8 mouse cellular contexts compared by ENCODE assay signal in the genomic region with DNA sequence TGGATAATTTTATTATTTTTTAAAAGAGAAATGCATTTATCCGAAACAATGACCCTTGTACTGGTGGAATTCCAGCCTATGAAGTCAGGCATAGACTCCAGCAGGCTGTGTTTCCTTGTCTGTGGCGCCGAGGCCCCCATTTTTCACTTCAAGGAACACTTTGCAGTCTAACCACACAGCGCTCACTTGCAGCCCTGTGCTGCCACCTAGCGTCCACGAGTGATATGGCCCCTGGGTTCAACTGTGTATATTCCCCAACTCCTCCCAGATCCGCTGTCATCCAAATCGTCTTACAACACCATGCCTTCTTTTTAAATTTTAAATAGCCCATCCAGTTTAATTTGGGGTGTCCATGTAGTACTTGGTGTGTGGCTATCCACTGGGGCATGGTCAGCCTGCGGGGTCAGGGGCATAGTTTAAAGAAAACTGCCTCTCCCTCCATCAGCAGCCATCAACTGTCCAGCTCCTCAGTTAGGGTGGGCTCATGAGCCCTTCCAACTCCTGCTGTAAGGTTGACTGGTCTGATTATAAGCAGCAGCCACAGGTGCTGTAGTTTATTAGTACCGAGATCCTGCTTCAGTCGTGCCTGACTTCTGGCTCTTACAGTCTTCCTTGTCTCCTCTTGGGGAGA. TPM values are rescaled to one million over a fixed set of nuclear protein-coding genes. Genes with fewer than 3 reads are reported as not detected.
DNase-seq lines count a peak whose midpoint lies in the region; ATAC-seq and TF ChIP-seq lines count a peak whose summit lies in the region.

No protein-coding gene starts in this region.

- no peak overlapping the region for H3K9ac ChIP-seq in hindbrain, embryonic 14.5 days

- H3K27me3 ChIP-seq in Patski = peaks cover 18% of the 10 kb centered on the region
- H3K27me3 ChIP-seq in hindbrain, embryonic 14.5 days (ENCODE audit: control insufficient read depth, insufficient read depth, low read length) = no peaks in the 10 kb centered on the region

- CTCF ChIA-PET in Patski (lab: Charles Lee) = interaction anchor here (0.9 to 2.2 kb wide), 14 partner anchors 23 to 286 kb away, joined by 3 to 18 read pairs (median 4); a partner anchor contains a TSS

- H3K36me3 ChIP-seq in hindbrain, embryonic 14.5 days (replicated peaks; ENCODE audit: control insufficient read depth, insufficient read depth) = no peaks in the 10 kb centered on the region

- DNase-seq in Patski (ENCODE audit: low read depth, low spot score) = peak; percentile 34
- peak; percentile 94 to 96 for DNase-seq in cerebellum, postnatal 14 days
- DNase-seq in frontal cortex, postnatal 25 days (ENCODE audit: low spot score in 2 of 2) = peak; percentile 92
- peak; percentile 97 for DNase-seq in hindbrain, embryonic 14.5 days (ENCODE audit: low spot score)
- DNase-seq in layer of hippocampus, postnatal 25 days (ENCODE audit: extremely low spot score in 1 of 2, low spot score in 1 of 2) = peak; percentile 90 to 97
- DNase-seq in lung, postnatal 14 days = peak; percentile 92
- peak; percentile 71 for DNase-seq in retina, adult 2 months (ENCODE audit: low read depth, low spot score)
- peak; percentile 84 to 87 for DNase-seq in thymus, postnatal 36 days

- WGBS in hindbrain, embryonic 14.5 days = 13% methylated on average over 11 of the region's 11 CpGs

- in situ Hi-C loops in Patski (cut with MboI; ENCODE audit: low pct_unique_long_range_greater_than_20kb) = loop anchor here (10.0 kb wide), 2 partner anchors 241 to 341 kb away; a partner anchor contains a TSS

- no peak overlapping the region for H3K27ac ChIP-seq in hindbrain, embryonic 14.5 days

- peak; percentile 88 for ATAC-seq in Patski
- ATAC-seq in hindbrain, embryonic 14.5 days (ENCODE audit: low FRiP score) = peak; percentile 92

- POLR2A ChIA-PET in Patski (lab: Charles Lee) = interaction anchor here (0.9 kb wide), 1 partner anchor 28 kb away, joined by 3 read pairs; no protein-coding TSS in a partner anchor

- no peaks in the 10 kb centered on the region for H3K9me3 ChIP-seq in hindbrain, embryonic 14.5 days (ENCODE audit: control insufficient read depth, low read length)

- H3K4me1 ChIP-seq in hindbrain, embryonic 14.5 days (replicated peaks; ENCODE audit: control insufficient read depth, insufficient read depth, low read length) = no peaks in the 10 kb centered on the region

- H3K4me3 ChIP-seq in hindbrain, embryonic 14.5 days (replicated peaks; ENCODE audit: low read length) = no peak overlapping the region

- peak; percentile 96 for TF ChIP-seq CTCF in Patski (IDR thresholded peaks at IDR 0.05)

- no peak overlapping the region for H3K4me2 ChIP-seq in hindbrain, embryonic 14.5 days (replicated peaks)

RNA-seq across cellular contexts. Expression of a gene that starts 22.7 kb away (rescaled TPM):
- not detected for polyA plus RNA-seq in Patski (2021)
- 4.9 and 5.5 TPM in 2 replicates for polyA plus RNA-seq in hindbrain, embryonic 14.5 days (2014; fragmentation: Nextera tagmentation; extraction: Ambion mirVana)
- total RNA-seq in layer of hippocampus, postnatal 25 days (2021) = 1 to 10 TPM; 5.7 TPM

RNA-seq across cellular contexts. Expression of a gene that starts 56.9 kb away (rescaled TPM):
- not detected for polyA plus RNA-seq in Patski (2021)
- polyA plus RNA-seq in hindbrain, embryonic 14.5 days (2014; fragmentation: Nextera tagmentation; extraction: Ambion mirVana) = 1.7 TPM in 2 replicates
- total RNA-seq in layer of hippocampus, postnatal 25 days (2021) = 1 to 10 TPM; 3.3 to 3.5 TPM

Comparison
In these comparisons a context has a peak if more than half of its experiments do, and no peak if none do; other contexts are left out.
1. DNase-seq: peak in every context shown above with its lines; median percentile 97 in hindbrain, embryonic 14.5 days; 95 in cerebellum, postnatal 14 days; 94 in layer of hippocampus, postnatal 25 days; 92 in frontal cortex, postnatal 25 days; 92 in lung, postnatal 14 days; 86 in thymus, postnatal 36 days; 71 in retina, adult 2 months; 34 in Patski.